Mouse (Mus musculus): Measurements from ENCODE around the gene Fam162b.

GRCm38 (mm10) chr10:51621193-51621592 lies 30.9 kb upstream of the Fam162b start:
- no peak for TF ChIP-seq CTCF (IDR thresholded peaks at IDR 0.05; ENCODE audit: insufficient read depth, low read depth, low read length)
- TF ChIP-seq POLR2A (IDR thresholded peaks at IDR 0.05; ENCODE audit: insufficient read depth, low read depth, low read length) = no peak
